Mouse (Mus musculus): ENCODE data around the gene Ptch1.

Gene Ptch1

DNA sequence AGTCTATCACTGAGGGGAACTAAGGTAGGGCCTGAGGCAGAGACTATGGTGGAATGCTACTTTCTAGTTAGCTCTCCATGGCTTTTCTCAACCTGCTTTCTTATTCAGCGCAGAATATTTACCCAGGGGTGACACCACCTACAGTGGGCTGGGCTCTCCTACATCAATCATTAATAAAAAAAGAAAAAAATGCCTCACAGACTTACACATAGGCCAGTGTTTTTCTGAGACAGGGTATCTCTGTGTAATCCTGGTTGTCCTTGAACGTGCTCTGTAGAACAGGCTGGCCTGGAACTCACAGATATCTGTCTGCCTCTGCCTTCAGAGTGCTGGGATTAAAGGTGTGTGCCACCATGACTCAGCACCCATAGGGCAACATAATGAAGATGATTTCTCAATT is 73.9 kb downstream of the Ptch1 start:
- no peak for DNase-seq (ENCODE audit: low spot score)

DNA sequence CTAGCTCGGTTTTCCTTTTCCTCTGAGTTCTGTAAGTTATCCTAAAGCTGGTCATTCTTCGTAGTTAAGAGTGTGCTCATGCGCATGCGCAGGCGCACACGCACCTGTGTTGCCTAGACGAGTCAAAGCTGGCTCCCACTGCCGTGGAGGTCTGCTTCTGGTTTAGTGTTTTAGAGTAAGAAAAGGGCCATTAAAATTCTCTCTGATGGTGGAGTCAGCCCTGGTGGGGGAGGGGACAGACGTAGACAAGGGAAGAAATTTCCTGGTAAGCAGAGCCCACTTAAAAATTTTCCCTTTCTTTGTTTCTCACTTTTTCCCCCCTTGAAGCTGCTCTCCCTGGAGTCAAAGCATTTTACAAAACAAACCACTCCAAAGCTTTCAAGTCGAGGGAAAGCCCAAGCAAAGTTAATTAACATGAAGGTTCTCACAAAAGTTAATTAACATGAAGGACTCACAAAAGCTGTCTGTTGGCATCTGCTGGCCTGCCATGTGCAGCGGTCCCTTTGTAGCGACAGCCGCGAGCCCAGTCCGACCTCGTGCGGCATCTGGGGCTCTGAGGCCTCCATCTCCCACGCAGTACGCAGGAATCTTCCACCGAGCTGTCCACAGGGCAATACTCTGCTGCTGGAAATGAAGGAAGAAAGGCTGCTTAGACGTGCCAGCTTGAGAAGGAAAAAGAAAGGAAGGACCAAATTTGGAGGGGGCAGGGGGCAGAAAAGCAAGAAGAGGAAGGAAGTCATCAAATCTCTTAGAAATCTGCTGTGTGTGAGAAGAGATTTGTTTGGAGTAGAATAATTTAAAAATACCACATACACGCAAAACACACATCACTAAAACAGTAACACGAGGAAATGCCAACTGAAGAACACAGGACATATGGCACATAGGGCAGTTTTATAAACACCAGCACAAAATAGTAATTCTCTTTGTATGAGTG is 76.5 kb downstream of the Ptch1 start, which contains the start of gene Fancc:
TSS of gene Fancc (minus strand) at position 633 of the 937 bp plus-strand sequence.
- DNase-seq (ENCODE audit: low spot score) = no peak

DNA sequence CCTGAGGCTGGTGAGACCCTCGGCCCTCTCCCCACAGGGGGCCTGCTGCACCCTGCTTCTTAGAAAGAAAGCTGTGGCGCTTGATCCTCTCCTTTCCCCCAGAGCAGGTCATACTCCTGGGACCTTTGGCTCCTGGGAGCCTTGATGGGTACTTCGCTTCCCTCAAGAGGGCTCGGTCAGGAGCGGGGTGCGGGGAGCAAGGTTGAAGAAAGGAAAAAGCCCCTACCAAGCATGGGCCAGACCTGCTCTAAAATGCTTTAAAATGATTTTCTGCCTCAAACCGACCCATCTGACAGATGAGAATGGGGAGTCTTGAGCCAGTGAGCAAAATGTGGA is 85.7 kb downstream of the Ptch1 start:
- no peak for DNase-seq (ENCODE audit: low spot score)

DNA sequence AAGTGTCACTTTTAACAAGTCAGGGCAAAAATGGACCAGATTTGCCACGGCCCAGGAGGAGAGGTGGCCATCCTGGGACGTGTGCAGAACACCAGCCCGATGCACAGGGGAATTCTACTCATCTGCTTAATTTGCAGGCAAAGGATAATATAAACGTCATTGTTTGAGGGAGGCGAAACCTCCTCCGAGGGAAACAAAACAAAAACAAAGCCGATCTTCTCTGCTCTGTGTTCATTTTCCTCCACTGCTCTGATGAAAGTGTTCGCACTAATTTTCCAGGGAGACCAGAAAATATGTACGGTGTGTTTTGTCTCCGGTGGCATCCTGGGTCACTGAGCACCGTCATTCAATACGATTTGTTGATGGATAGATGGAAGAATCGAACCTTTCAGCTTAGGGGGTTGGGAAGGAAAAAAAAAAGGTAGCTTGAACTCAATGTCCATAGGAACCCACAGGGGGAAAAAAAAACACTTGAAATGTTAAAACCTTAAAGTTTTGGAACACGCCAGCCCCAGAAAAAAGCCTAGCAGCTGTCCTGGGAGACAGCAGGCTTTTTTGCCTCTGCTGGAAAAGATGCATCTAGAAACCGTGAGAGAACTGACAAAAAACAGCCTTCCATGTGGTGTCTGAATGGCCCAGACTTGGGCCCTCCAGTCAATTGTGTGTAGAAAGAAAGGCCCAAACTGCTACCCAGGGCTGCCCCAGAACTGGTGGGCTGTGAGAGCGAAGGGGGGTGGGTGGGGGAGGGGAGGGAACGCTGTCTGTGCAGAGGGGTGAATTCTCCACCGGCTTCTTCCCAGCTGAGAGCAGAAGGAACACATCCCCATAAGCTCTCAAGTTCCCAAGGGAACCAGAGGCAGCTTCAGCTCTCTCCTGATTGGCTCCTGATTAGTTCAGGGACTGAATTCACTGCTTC is 86.3 kb downstream of the Ptch1 start:
- DNase-seq (ENCODE audit: low spot score) = no peak

DNA sequence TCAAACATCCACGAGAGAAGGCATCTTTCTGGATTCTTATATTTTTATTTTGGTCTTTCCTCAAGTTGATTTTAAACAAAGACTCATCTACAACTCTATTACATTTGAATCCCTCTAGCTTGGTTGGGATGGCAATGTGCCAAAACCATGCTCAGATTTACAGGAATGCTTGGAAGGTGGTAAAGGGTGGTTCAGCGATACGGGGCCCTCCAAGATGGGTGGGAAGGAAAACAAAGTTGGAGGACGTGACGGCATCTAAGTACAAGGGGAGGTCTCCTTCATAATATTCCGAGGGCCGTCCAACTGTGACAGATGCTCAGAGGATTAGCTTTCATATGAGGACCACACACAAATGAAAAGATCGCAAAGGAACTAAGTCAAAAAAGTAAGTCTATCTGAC is 98.0 kb downstream of the Ptch1 start:
- no peak for DNase-seq (ENCODE audit: low spot score)

Data from MN1 (cell line).